Mouse (Mus musculus) liver, adult 2 months (tissue): ENCODE data around the gene Bach2. TPM values are rescaled to one million over a fixed set of nuclear protein-coding genes. Genes with fewer than 3 reads are reported as not detected.

Source experiments
- DNase-seq: peaks from one replicate; pipeline ENCODE4 v3.0.0-alpha.2; 2011; ENCODE audit warnings: low read depth, low spot score; ENCODE audit errors: extremely low read depth
- H3K27ac ChIP-seq: fragments of 200-500 bp; replicated peaks from 2 replicates; pipeline ENCODE4 v1.5.1; 2012; ENCODE audit warnings: low read depth, mild to moderate bottlenecking, control low read depth, inconsistent platforms, low read length; ENCODE audit not compliant: insufficient read depth
- H3K27me3 ChIP-seq: fragments of 200-500 bp; 2 replicates; pipeline ENCODE4 v1.6.1; 2012; ENCODE audit warnings: mild to moderate bottlenecking, moderate library complexity, low read length, inconsistent platforms; ENCODE audit not compliant: control insufficient read depth, insufficient read depth
- H3K36me3 ChIP-seq: fragments of 200-500 bp; 2 replicates; pipeline ENCODE4 v1.6.1; 2012; ENCODE audit warnings: low read length, inconsistent platforms; ENCODE audit not compliant: control insufficient read depth, insufficient read depth
- H3K4me1 ChIP-seq: fragments of 200-500 bp; 2 replicates; pipeline ENCODE4 v1.6.1; 2011; ENCODE audit warnings: low read length; ENCODE audit not compliant: control insufficient read depth, insufficient read depth
- H3K4me3 ChIP-seq: fragments of 200-500 bp; 2 replicates; pipeline ENCODE4 v1.5.1; 2011; ENCODE audit warnings: low read depth, mild to moderate bottlenecking, control low read depth, low read length, moderate library complexity; ENCODE audit not compliant: insufficient read depth
- H3K79me2 ChIP-seq: fragments of 200-500 bp; 2 replicates; pipeline ENCODE4 v1.6.1; 2012; ENCODE audit warnings: inconsistent platforms, mild to moderate bottlenecking, low read length, moderate library complexity; ENCODE audit not compliant: control insufficient read depth, insufficient read depth
- H3K9ac ChIP-seq: fragments of 200-500 bp; 2 replicates; pipeline ENCODE4 v1.6.1; 2012; ENCODE audit warnings: low read depth, mild to moderate bottlenecking, control low read depth, inconsistent platforms, low read length
- CTCF ChIP-seq: fragments of 200-500 bp; IDR thresholded peaks from 2 replicates; pipeline ENCODE4 v1.5.1; 2011; ENCODE audit warnings: low read depth, low read length, control low read depth
- POLR2A ChIP-seq: fragments of 200-500 bp; IDR thresholded peaks from 2 replicates; pipeline ENCODE4 v1.6.1; 2011; ENCODE audit warnings: low read length, control low read depth; ENCODE audit not compliant: insufficient read depth; ENCODE audit errors: extremely low read depth
- WGBS: fragments of 180-500 bp; shearing (Covaris S2); methylation state at CpG from one replicate; pipeline ENCODE4 v1.1.7; 2018; 5-methylcytosine and 5-hydroxymethylcytosine counted together
- polyA plus RNA-seq: library from polyadenylated mRNA; depleted of rRNA; stranded (reverse); fragments of >200 nt; gene quantifications from 2 replicates; pipeline ENCODE4 v1.2.3, GENCODE M21; 2012
- total RNA-seq: library from RNA; depleted of rRNA; stranded (reverse); fragments of >200 nt; gene quantifications from 2 replicates; pipeline ENCODE4 v1.2.3, GENCODE M21; 2014

The Bach2 gene
- total and polyA plus RNA-seq, 2 experiments = 2.1 to 6.0 TPM

GRCm38 (mm10) chr4:32240457-32241030 is 1.9 kb downstream of the Bach2 start:
- Histone ChIP-seq H3K9ac (no peak overlapping the region), H3K79me2 (no peaks in the 10 kb centered on the region), H3K36me3 (no peaks in the 10 kb centered on the region), H3K4me1 (peaks cover 16% of the 10 kb centered on the region), H3K27ac (no peak overlapping the region), H3K4me3 (no peak overlapping the region), H3K27me3 (no peaks in the 10 kb centered on the region)
- 27% methylated on average over 9 of the region's 9 CpGs for WGBS
- TF ChIP-seq POLR2A (no peak), CTCF (no peak)
- DNase-seq = peak; percentile 26

GRCm38 (mm10) chr4:32241351-32241980 is 2.9 kb downstream of the Bach2 start:
- peaks cover 23% of the 10 kb centered on the region for H3K4me1 ChIP-seq
- no peak for DNase-seq
- H3K4me3 ChIP-seq = no peak overlapping the region
- no peak overlapping the region for H3K27ac ChIP-seq
- no peaks in the 10 kb centered on the region for H3K79me2 ChIP-seq
- no peaks in the 10 kb centered on the region for H3K27me3 ChIP-seq
- no peak for TF ChIP-seq POLR2A
- TF ChIP-seq CTCF = no peak
- 53% methylated on average over 6 of the region's 6 CpGs for WGBS
- no peak overlapping the region for H3K9ac ChIP-seq
- no peaks in the 10 kb centered on the region for H3K36me3 ChIP-seq

GRCm38 (mm10) chr4:32242122-32242615 is 3.6 kb downstream of the Bach2 start:
- no peak overlapping the region for H3K27ac ChIP-seq
- no peak overlapping the region for H3K9ac ChIP-seq
- H3K4me3 ChIP-seq = no peak overlapping the region
- DNase-seq = no peak
- peaks cover 23% of the 10 kb centered on the region for H3K4me1 ChIP-seq
- WGBS = 82% methylated on average over 6 of the region's 6 CpGs
- TF ChIP-seq POLR2A (no peak), CTCF (no peak)
- H3K36me3 ChIP-seq = no peaks in the 10 kb centered on the region
- H3K79me2 ChIP-seq = no peaks in the 10 kb centered on the region
- no peaks in the 10 kb centered on the region for H3K27me3 ChIP-seq

DNA sequence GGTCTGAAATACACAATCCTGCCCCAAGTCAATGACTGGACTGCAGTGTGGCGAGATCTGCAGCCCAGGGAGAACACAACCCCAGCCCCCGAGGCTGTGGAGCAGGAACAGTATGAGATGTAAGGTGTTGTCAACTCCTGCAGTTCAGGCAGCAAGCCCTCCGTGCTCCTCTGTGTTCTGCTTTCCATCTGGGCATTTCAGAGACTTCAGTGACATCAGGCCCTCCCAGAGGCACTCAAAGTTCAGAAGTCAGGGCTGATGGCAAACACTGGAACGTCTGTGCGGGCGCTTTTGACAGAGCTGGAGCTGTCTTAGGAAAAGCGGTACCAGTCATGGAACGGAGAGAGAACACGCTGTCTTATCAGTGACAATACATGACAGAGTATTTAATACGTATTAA is 4.9 kb downstream of the Bach2 start:
- Histone ChIP-seq H3K27ac (peak overlapping the region; percentile 26), H3K4me1 (peaks cover 29% of the 10 kb centered on the region), H3K9ac (peak overlapping the region; percentile 19), H3K79me2 (no peaks in the 10 kb centered on the region), H3K36me3 (no peaks in the 10 kb centered on the region), H3K27me3 (no peaks in the 10 kb centered on the region), H3K4me3 (no peak overlapping the region)
- peak; percentile 79 for DNase-seq
- TF ChIP-seq POLR2A (0 out of 2 replicates have a peak, but pooled peaks have one; percentile 13), CTCF (no peak)
- 23% methylated on average over 10 of the region's 10 CpGs for WGBS

- H3K79me2 ChIP-seq = no peaks in the 10 kb centered on the region
- TF ChIP-seq CTCF = no peak
- no peak for TF ChIP-seq POLR2A
- WGBS = 90% methylated on average over 18 of the region's 18 CpGs
- H3K27ac ChIP-seq = no peak overlapping the region
- peaks cover 33% of the 10 kb centered on the region for H3K4me1 ChIP-seq
- no peak for DNase-seq
- no peaks in the 10 kb centered on the region for H3K36me3 ChIP-seq
- no peak overlapping the region for H3K9ac ChIP-seq
- no peak overlapping the region for H3K4me3 ChIP-seq
- no peaks in the 10 kb centered on the region for H3K27me3 ChIP-seq
These were observed 5.6 kb downstream of the Bach2 start for GRCm38 (mm10) chr4:32244092-32244745.

DNA sequence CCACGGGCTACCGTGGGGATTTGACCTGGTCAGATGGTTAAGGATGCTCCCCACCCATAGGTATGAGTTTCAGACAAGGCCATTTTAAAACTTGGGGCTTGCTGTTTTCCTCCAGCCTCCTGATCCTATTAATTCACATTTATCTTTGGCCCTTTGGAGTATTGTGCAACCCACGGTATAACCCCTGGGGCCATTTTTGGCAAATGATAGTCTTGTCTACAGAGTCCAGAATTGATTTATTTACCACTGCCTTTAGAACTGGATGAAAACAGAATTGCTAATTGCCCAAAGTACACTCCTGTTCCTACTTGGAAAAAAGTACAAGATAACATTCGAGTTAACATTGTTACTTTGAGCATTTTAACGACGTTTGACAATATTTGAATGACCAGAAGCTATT is 7.0 kb downstream of the Bach2 start:
- no peak overlapping the region for H3K9ac ChIP-seq
- no peaks in the 10 kb centered on the region for H3K27me3 ChIP-seq
- no peaks in the 10 kb centered on the region for H3K36me3 ChIP-seq
- no peak overlapping the region for H3K4me3 ChIP-seq
- H3K27ac ChIP-seq = peak overlapping the region; percentile 16
- H3K79me2 ChIP-seq = peaks cover 2% of the 10 kb centered on the region; the same call in 1 of the 2 replicates
- 21% methylated on average over 6 of the region's 6 CpGs for WGBS
- TF ChIP-seq CTCF = no peak
- no peak for TF ChIP-seq POLR2A
- peaks cover 34% of the 10 kb centered on the region for H3K4me1 ChIP-seq
- DNase-seq = peak; percentile 97
